18 mouse cellular contexts compared by ENCODE assay signal in the genomic region with DNA sequence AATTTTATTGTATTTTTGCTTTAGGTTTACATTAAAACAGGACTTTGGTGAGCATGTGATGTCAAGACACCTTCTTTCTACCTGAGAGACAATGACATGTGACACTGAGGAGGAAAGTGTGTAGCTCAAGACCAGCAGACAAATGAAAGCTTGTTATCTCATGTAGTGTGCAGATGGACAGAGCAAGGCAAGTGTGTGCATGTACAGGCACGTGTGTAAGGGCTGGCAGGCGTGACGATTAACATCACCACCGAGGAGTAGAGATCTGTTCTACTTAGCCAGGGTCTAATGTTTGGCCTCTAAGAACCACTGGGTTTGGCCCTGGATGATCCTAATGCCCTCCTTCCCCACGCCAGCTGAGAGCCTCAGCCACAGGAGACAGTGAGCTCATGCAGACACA. TPM values are rescaled to one million over a fixed set of nuclear protein-coding genes. Genes with fewer than 3 reads are reported as not detected.
"Had no signal": no experiment of that assay in that cellular context is flagged by ENCODE, and none has a peak within 500 bp of the region (broad histone marks: within the 10 kb centered on the region; RNA-seq: fewer than 3 reads in every experiment).

No protein-coding gene starts in this region.

- H3K9ac ChIP-seq: lung, embryonic 14.5 days; midbrain, embryonic 12.5 days; stomach, embryonic 15.5 days had no signal

- H3K27me3 ChIP-seq: midbrain, embryonic 12.5 days; stomach, embryonic 15.5 days had no signal

- H3K4me3 ChIP-seq: midbrain, embryonic 10.5 days; midbrain, embryonic 12.5 days; stomach, embryonic 15.5 days had no signal

- H3K4me2 ChIP-seq: lung, embryonic 14.5 days; midbrain, embryonic 12.5 days; stomach, embryonic 15.5 days had no signal

- DNase-seq: lung, adult 18-20 months; lung, embryonic 14.5 days; lung, postnatal 10 days; lung, postnatal 4 days; midbrain, embryonic 14.5 days; right cerebral cortex, postnatal 14 days; thymus, adult 2 months; thymus, postnatal 25 days; thymus, postnatal 4 days had no signal

- H3K27ac ChIP-seq: midbrain, embryonic 10.5 days; midbrain, embryonic 12.5 days; stomach, embryonic 15.5 days; stomach, postnatal 0 days had no signal

- H3K9me3 ChIP-seq: midbrain, embryonic 10.5 days; midbrain, embryonic 12.5 days; stomach, embryonic 15.5 days had no signal

- H3K4me1 ChIP-seq: midbrain, embryonic 10.5 days; midbrain, embryonic 12.5 days; stomach, embryonic 15.5 days had no signal

- ATAC-seq: midbrain, embryonic 16.5 days had no signal

RNA-seq across cellular contexts. Expression of a gene that starts 40.1 kb away (rescaled TPM):
- total RNA-seq: megakaryocyte, adult 5-6 weeks; megakaryocyte-erythroid progenitor cell, adult 5-6 weeks; neutrophil, adult 5-6 weeks had no signal
- polyA plus RNA-seq: midbrain, embryonic 12.5 days had no signal

RNA-seq across cellular contexts. Expression of a gene that starts 46.0 kb away (rescaled TPM):
- total RNA-seq: megakaryocyte, adult 5-6 weeks; megakaryocyte-erythroid progenitor cell, adult 5-6 weeks; neutrophil, adult 5-6 weeks had no signal
- polyA plus RNA-seq: midbrain, embryonic 10.5 days; midbrain, embryonic 12.5 days; midbrain, embryonic 14.5 days; midbrain, embryonic 16.5 days; neural tube, embryonic 11.5 days; stomach, embryonic 15.5 days had no signal
